In the genomic region with DNA sequence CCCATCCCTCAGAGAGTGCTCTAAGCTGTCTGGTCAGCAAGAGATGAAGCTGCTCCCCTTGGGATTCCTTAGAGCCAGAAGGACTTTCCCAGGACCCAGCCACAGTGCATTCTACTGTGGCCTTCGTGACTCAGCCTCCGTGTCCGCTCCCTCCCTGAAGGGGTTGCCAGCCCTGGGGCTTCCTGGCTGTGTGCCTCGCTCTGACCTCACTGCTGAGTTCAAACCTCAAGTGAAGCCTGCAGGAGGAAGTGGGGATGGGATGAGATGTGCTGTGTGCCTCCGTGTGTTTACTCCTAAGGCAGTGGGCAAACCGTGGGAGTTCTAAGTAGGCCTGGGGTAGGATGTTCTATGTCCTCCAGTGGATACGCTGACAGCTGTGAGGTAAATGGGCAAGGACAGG, we compare ENCODE assay signal across 9 mouse cellular contexts. TPM values are rescaled to one million over a fixed set of nuclear protein-coding genes. Genes with fewer than 3 reads are reported as not detected.
A peak's percentile ranks its signal among the peaks of the same experiment; 100 is the strongest.
DNase-seq lines count a peak whose midpoint lies in the region; ATAC-seq and TF ChIP-seq lines count a peak whose summit lies in the region.
"Had no signal": no experiment of that assay in that cellular context is flagged by ENCODE, and none has a peak within 500 bp of the region (broad histone marks: within the 10 kb centered on the region; RNA-seq: fewer than 3 reads in every experiment).

No protein-coding gene starts in this region.

- peak; percentile 13 to 32 for DNase-seq in cerebellum, postnatal 36 days
- DNase-seq in cerebellum, adult 8-10 months: no peak
- DNase-seq in 416B (ENCODE audit: low read depth): peak; percentile 83
- DNase-seq in gastrocnemius, adult 8-10 months (ENCODE audit: low spot score in 2 of 2): peak; percentile 62 to 77
- peak; percentile 63 for DNase-seq in kidney, adult 9 months
- DNase-seq in stomach, postnatal 0 days (ENCODE audit: low spot score): no peak
- DNase-seq in frontal cortex, postnatal 10 days (ENCODE audit: low spot score in 2 of 2): no peak
- DNase-seq in cerebellum, postnatal 4 days (ENCODE audit: low spot score in 2 of 2): no peak

- WGBS in stomach, postnatal 0 days: 62% methylated on average over 7 of the region's 7 CpGs

- no peak overlapping the region for H3K4me3 ChIP-seq in stomach, postnatal 0 days (ENCODE audit: low read depth, low read length)
- H3K4me3 ChIP-seq: midbrain, embryonic 12.5 days had no signal

- H3K9me3 ChIP-seq in stomach, postnatal 0 days (ENCODE audit: control insufficient read depth, low read length): no peaks in the 10 kb centered on the region
- H3K9me3 ChIP-seq: midbrain, embryonic 12.5 days had no signal

- no peak for TF ChIP-seq CTCF in stomach, postnatal 0 days (IDR thresholded peaks at IDR 0.05; ENCODE audit: low read depth)

- peak; percentile 35; the same call in 1 of the 2 replicates for ATAC-seq in stomach, postnatal 0 days (ENCODE audit: low FRiP score, low TSS enrichment)

- no peak overlapping the region for H3K27ac ChIP-seq in stomach, postnatal 0 days (replicated peaks)
- H3K27ac ChIP-seq: midbrain, embryonic 12.5 days had no signal

- H3K9ac ChIP-seq in stomach, postnatal 0 days (ENCODE audit: low read length): no peak overlapping the region
- H3K9ac ChIP-seq: midbrain, embryonic 12.5 days had no signal

- no peak overlapping the region for H3K4me2 ChIP-seq in stomach, postnatal 0 days (replicated peaks; ENCODE audit: low read depth)
- H3K4me2 ChIP-seq: midbrain, embryonic 12.5 days had no signal

- H3K4me1 ChIP-seq in stomach, postnatal 0 days (replicated peaks; ENCODE audit: control insufficient read depth, insufficient read depth): no peaks in the 10 kb centered on the region

- no peak for TF ChIP-seq EP300 in stomach, postnatal 0 days (optimal IDR thresholded peaks at IDR 0.05)

- H3K27me3 ChIP-seq in stomach, postnatal 0 days (ENCODE audit: control insufficient read depth, insufficient read depth, low read length): no peaks in the 10 kb centered on the region

- H3K36me3 ChIP-seq in stomach, postnatal 0 days (ENCODE audit: control insufficient read depth, insufficient read depth, low read length): peaks cover 8% of the 10 kb centered on the region; the same call in 1 of the 2 replicates

RNA-seq across cellular contexts. Expression of a gene that starts 16.7 kb away (rescaled TPM):
- under 1 TPM; 0.22 to 0.54 (median 0.37) TPM for total RNA-seq in gastrocnemius, adult 8-10 months (2022)
- 55.0 and 61.3 TPM in 2 replicates for polyA plus RNA-seq in stomach, postnatal 0 days (2015; fragmentation: Nextera tagmentation; extraction: Ambion mirVana)

RNA-seq across cellular contexts. Expression of a gene that starts 57.5 kb away (rescaled TPM):
- 1 to 10 TPM; 4.2 to 7.8 (median 6.3) TPM for total RNA-seq in gastrocnemius, adult 8-10 months (2022)
- 35.3 and 39.2 TPM in 2 replicates for polyA plus RNA-seq in stomach, postnatal 0 days (2015; fragmentation: Nextera tagmentation; extraction: Ambion mirVana)

Comparison
In these comparisons a context has a peak if more than half of its experiments do, and no peak if none do; other contexts are left out.
1. DNase-seq: peak in cerebellum, postnatal 36 days (2 of 2), 416B (single experiment), gastrocnemius, adult 8-10 months (2 of 2) and kidney, adult 9 months (single experiment); none in cerebellum, adult 8-10 months (single experiment), stomach, postnatal 0 days (single experiment), frontal cortex, postnatal 10 days (0 of 2) and cerebellum, postnatal 4 days (0 of 2).